Mouse (Mus musculus) midbrain, embryonic 15.5 days (tissue): ENCODE data around the gene Fbxw15. TPM values are rescaled to one million over a fixed set of nuclear protein-coding genes. Genes with fewer than 3 reads are reported as not detected.
"Not testable (repeated sequence)": the region's sequence is repeated elsewhere in the genome, so short reads cannot be mapped to it uniquely, and the experiment has no call there.

Source experiments
- ATAC-seq: fragments of 200-750 bp; cut with Nextera tagmentation; replicated peaks from 2 replicates; pipeline ENCODE4 v1.8.0; 2017; ENCODE audit warnings: moderate TSS enrichment
- H3K27ac ChIP-seq: fragments of 300-500 bp; sonication (generic); 2 replicates; pipeline ENCODE4 v1.5.1; 2015; ENCODE audit warnings: mild to moderate bottlenecking, inconsistent platforms
- H3K27me3 ChIP-seq: fragments of 300-500 bp; sonication (generic); replicated peaks from 2 replicates; pipeline ENCODE4 v1.6.1; 2015; ENCODE audit warnings: inconsistent platforms
- H3K36me3 ChIP-seq: fragments of 300-500 bp; sonication (generic); replicated peaks from 2 replicates; pipeline ENCODE4 v1.6.1; 2015; ENCODE audit warnings: inconsistent platforms
- H3K4me1 ChIP-seq: fragments of 300-500 bp; sonication (generic); 2 replicates; pipeline ENCODE4 v1.6.1; 2015; ENCODE audit warnings: inconsistent platforms
- H3K4me2 ChIP-seq: fragments of 300-500 bp; sonication (generic); 2 replicates; pipeline ENCODE4 v1.6.1; 2015; ENCODE audit warnings: inconsistent platforms, mild to moderate bottlenecking, moderate library complexity
- H3K4me3 ChIP-seq: fragments of 300-500 bp; sonication (generic); 2 replicates; pipeline ENCODE4 v1.5.1; 2015; ENCODE audit warnings: mild to moderate bottlenecking, inconsistent platforms
- H3K9ac ChIP-seq: fragments of 300-500 bp; sonication (generic); 2 replicates; pipeline ENCODE4 v1.6.1; 2015; ENCODE audit warnings: mild to moderate bottlenecking, inconsistent platforms
- H3K9me3 ChIP-seq: fragments of 300-500 bp; sonication (generic); 2 replicates; pipeline ENCODE4 v1.6.1; 2016; ENCODE audit warnings: inconsistent platforms
- WGBS: fragments of 180-500 bp; shearing (Covaris S2); methylation state at CpG from one replicate; pipeline ENCODE4 v1.1.7; 2015; ENCODE audit warnings: mixed read lengths; 5-methylcytosine and 5-hydroxymethylcytosine counted together
- polyA plus RNA-seq: library from polyadenylated mRNA; unstranded; fragments of >200 nt; fragmentation: Nextera tagmentation; extraction: Ambion mirVana; gene quantifications from 2 replicates; pipeline ENCODE4 v1.2.1, GENCODE M21; 2015

Gene Fbxw15
- polyA plus RNA-seq, result not detected in 2 replicates

DNA sequence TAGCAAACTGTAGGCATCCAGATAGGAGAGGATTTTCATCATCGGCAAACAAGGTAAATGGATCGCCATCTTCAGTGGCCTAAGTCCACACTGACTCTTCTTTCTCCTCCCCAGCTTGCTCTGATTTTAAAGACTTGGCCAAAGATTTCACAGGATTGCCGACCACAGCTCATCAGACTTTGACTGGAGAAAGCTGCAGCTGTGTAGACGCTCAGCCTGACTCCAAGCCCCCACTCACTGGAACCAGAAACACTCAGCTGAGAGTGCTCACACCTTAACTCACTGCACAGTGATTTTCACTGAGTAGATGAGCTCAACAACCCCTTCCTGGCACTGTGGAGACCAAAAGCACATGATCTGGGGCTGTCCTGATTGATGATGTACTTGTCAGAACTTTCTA is at the start of gene Fbxw15:
Gene Fbxw15, minus strand, starts transcription at position 101 of the 400 bp plus-strand sequence.
- not testable (repeated sequence) for ATAC-seq, H3K27ac ChIP-seq, H3K4me1 ChIP-seq, H3K4me2 ChIP-seq, H3K36me3 ChIP-seq, H3K4me3 ChIP-seq, H3K9me3 ChIP-seq, H3K9ac ChIP-seq, H3K27me3 ChIP-seq
- WGBS, result 91% methylated on average over 4 of the region's 4 CpGs

- ATAC-seq, H3K4me2 ChIP-seq, H3K27me3 ChIP-seq, H3K27ac ChIP-seq, H3K36me3 ChIP-seq, H3K4me3 ChIP-seq, H3K9ac ChIP-seq, H3K9me3 ChIP-seq, H3K4me1 ChIP-seq: not testable (repeated sequence)
- WGBS, result 34% methylated on average over 5 of the region's 5 CpGs
Measured at GRCm38 (mm10) chr9:109606837-109607236, 38.8 kb upstream of the Fbxw15 start.

GRCm38 (mm10) chr9:109602128-109602527 is 34.1 kb upstream of the Fbxw15 start:
- not testable (repeated sequence) for H3K27ac ChIP-seq, H3K9me3 ChIP-seq, H3K36me3 ChIP-seq, H3K4me2 ChIP-seq, H3K9ac ChIP-seq, H3K4me3 ChIP-seq, ATAC-seq, H3K4me1 ChIP-seq, H3K27me3 ChIP-seq
- WGBS, result 70% methylated on average over 2 of the region's 2 CpGs

GRCm38 (mm10) chr9:109597226-109597625 is 29.2 kb upstream of the Fbxw15 start:
- no peaks in the 10 kb centered on the region for H3K27me3 ChIP-seq
- H3K9me3 ChIP-seq, result no peaks in the 10 kb centered on the region
- H3K9ac ChIP-seq, result no peak overlapping the region
- no peak overlapping the region for H3K4me3 ChIP-seq
- no peak overlapping the region for H3K27ac ChIP-seq
- no peak for ATAC-seq
- no peaks in the 10 kb centered on the region for H3K36me3 ChIP-seq
- H3K4me1 ChIP-seq, result no peaks in the 10 kb centered on the region
- no peak overlapping the region for H3K4me2 ChIP-seq

DNA sequence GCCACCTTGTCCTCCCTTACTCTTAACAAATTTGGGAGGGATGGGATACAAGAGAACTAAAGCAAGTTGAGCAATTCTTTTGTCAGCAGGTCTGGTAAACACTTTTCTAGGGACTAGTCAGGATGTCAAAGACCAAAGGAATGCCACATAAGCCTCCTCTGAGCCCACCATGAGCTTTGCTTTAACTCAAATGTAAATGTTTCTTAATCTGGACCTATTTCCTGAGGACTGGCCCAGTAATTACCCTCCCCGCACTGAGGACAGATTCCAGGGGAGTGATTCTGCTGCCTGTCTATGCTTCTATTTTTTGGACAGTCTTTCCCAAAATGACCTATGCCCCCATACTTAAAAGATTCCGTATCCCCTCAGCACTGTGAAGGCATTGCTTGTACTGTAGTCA is 26.8 kb upstream of the Fbxw15 start:
- no peak for ATAC-seq
- 85% methylated on average over 2 of the region's 2 CpGs for WGBS

GRCm38 (mm10) chr9:109565546-109565945 is 2.5 kb downstream of the Fbxw15 start:
- Histone ChIP-seq H3K36me3 (no peaks in the 10 kb centered on the region), H3K4me1 (no peaks in the 10 kb centered on the region), H3K9ac (no peak overlapping the region), H3K27me3 (no peaks in the 10 kb centered on the region), H3K27ac (no peak overlapping the region), H3K4me2 (no peak overlapping the region), H3K4me3 (no peak overlapping the region), H3K9me3 (no peaks in the 10 kb centered on the region)
- no peak for ATAC-seq
- WGBS, result 88% methylated on average over 1 of the region's 1 CpGs

More for the DNA sequence above, 26.8 kb upstream of the Fbxw15 start:
- no peaks in the 10 kb centered on the region for H3K9me3 ChIP-seq
- no peak overlapping the region for H3K9ac ChIP-seq
- no peak overlapping the region for H3K27ac ChIP-seq
- no peaks in the 10 kb centered on the region for H3K27me3 ChIP-seq
- no peak overlapping the region for H3K4me3 ChIP-seq
- H3K36me3 ChIP-seq, result no peaks in the 10 kb centered on the region
- no peak overlapping the region for H3K4me2 ChIP-seq
- no peaks in the 10 kb centered on the region for H3K4me1 ChIP-seq

- H3K4me1 ChIP-seq, H3K4me2 ChIP-seq, H3K27ac ChIP-seq, ATAC-seq, H3K36me3 ChIP-seq, H3K27me3 ChIP-seq, H3K9me3 ChIP-seq, H3K4me3 ChIP-seq, H3K9ac ChIP-seq: not testable (repeated sequence)
Measured at GRCm38 (mm10) chr9:109562106-109562505, 6.0 kb downstream of the Fbxw15 start.

GRCm38 (mm10) chr9:109552483-109552882 is 15.6 kb downstream of the Fbxw15 start:
- no peak for ATAC-seq
- Histone ChIP-seq H3K4me2 (no peak overlapping the region), H3K36me3 (no peaks in the 10 kb centered on the region), H3K4me3 (no peak overlapping the region), H3K27ac (no peak overlapping the region), H3K4me1 (no peaks in the 10 kb centered on the region), H3K9me3 (no peaks in the 10 kb centered on the region), H3K27me3 (no peaks in the 10 kb centered on the region), H3K9ac (no peak overlapping the region)
- 86% methylated on average over 3 of the region's 3 CpGs for WGBS

DNA sequence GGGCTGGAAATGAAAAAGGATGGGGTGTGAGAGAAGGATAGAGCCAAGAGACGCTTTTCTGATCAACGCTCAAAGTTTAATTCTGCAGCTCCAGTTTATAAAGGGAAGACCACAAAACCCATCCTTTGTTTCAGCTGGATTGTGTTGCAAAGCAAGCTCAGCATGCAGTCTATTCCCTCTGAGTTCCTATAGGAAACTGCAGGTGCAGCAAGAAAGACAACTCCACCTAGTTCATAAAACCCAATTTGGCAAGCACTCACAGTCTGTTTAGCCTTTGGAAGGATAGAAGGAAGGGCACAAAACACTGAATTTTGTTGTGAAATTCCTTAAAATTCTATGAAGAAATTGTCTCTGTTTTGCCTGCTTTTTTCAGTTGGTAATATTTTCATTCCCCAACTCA is 18.4 kb downstream of the Fbxw15 start:
- WGBS, result 8% methylated on average over 2 of the region's 2 CpGs
- not testable (repeated sequence) for ATAC-seq, H3K4me3 ChIP-seq, H3K9ac ChIP-seq, H3K9me3 ChIP-seq, H3K4me1 ChIP-seq, H3K4me2 ChIP-seq, H3K27ac ChIP-seq, H3K36me3 ChIP-seq, H3K27me3 ChIP-seq

DNA sequence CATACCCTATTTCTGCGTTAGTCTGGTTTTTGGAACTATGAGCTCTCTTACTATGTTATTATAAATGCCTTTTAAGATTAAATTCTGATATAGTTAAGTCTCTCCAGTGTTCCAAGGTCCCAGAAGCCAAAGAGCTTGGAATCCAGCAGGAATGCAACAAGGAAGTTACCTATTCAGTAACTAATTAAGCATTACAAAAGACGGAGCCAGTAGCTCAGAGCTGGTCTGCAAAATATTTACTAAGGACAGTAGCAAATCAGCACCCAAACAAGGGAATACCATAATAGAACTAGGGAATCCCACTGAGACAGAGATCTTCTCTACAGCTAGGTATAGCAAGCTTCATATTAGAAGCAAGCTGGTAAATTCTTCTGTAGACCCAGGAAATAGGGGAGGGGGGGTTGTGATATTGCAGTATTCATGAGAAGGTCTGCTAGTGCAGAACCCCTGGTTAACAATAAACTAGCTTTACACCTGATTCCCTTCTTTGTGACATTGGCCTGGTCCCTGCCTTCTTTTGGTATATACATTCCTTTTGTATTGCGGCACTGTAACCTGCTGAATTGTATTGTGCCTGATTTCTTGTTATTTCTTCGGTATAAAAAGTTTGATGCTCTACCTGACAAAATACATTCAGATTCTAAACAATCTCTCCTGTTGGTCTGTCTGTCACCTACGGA is 44.5 kb downstream of the Fbxw15 start:
- H3K4me3 ChIP-seq, result no peak overlapping the region
- no peak overlapping the region for H3K9ac ChIP-seq
- no peak overlapping the region for H3K27ac ChIP-seq
- no peaks in the 10 kb centered on the region for H3K27me3 ChIP-seq
- WGBS, result 78% methylated on average over 5 of the region's 5 CpGs
- H3K36me3 ChIP-seq, result no peaks in the 10 kb centered on the region
- ATAC-seq, result no peak
- H3K4me1 ChIP-seq, result no peaks in the 10 kb centered on the region
- no peaks in the 10 kb centered on the region for H3K9me3 ChIP-seq
- no peak overlapping the region for H3K4me2 ChIP-seq

Other genes with a start within 250 kb of the Fbxw15 start
- 0.18 TPM in 1 of 2 replicates, not detected in the other for gene Fbxw28, start 228.6 kb downstream of the Fbxw15 start, polyA plus RNA-seq
- gene Fbxw22, start 164.0 kb downstream of the Fbxw15 start, polyA plus RNA-seq, result 0.12 TPM in 1 of 2 replicates, not detected in the other
- not detected in 2 replicates for gene Fbxw16, start 119.1 kb downstream of the Fbxw15 start, polyA plus RNA-seq
- gene Fbxw19, start 72.4 kb downstream of the Fbxw15 start, polyA plus RNA-seq, result not detected in 2 replicates
- 0.23 TPM in 1 of 2 replicates, not detected in the other for gene Fbxw24, start 57.8 kb upstream of the Fbxw15 start, polyA plus RNA-seq
- not detected in 2 replicates for gene Fbxw25, start 96.4 kb upstream of the Fbxw15 start, polyA plus RNA-seq
- 0.11 and 0.18 TPM in 2 replicates for gene Fbxw18, start 134.4 kb upstream of the Fbxw15 start, polyA plus RNA-seq
- not detected in 2 replicates for gene Fbxw26, start 177.8 kb upstream of the Fbxw15 start, polyA plus RNA-seq
- 0.44 TPM in 1 of 2 replicates, not detected in the other for gene Fbxw27, start 222.4 kb upstream of the Fbxw15 start, polyA plus RNA-seq
- 0.29 TPM in 1 of 2 replicates, not detected in the other for gene Spink8, start 244.0 kb upstream of the Fbxw15 start, polyA plus RNA-seq